Mouse (Mus musculus): ENCODE results near the gene Gm19668. TPM values are rescaled to one million over a fixed set of nuclear protein-coding genes. Genes with fewer than 3 reads are reported as not detected.
A peak's percentile ranks its signal among the peaks of the same experiment; 100 is the strongest.

The Gm19668 gene
- polyA plus RNA-seq (2015; fragmentation: Nextera tagmentation; extraction: Ambion mirVana) = not detected in 2 replicates

DNA sequence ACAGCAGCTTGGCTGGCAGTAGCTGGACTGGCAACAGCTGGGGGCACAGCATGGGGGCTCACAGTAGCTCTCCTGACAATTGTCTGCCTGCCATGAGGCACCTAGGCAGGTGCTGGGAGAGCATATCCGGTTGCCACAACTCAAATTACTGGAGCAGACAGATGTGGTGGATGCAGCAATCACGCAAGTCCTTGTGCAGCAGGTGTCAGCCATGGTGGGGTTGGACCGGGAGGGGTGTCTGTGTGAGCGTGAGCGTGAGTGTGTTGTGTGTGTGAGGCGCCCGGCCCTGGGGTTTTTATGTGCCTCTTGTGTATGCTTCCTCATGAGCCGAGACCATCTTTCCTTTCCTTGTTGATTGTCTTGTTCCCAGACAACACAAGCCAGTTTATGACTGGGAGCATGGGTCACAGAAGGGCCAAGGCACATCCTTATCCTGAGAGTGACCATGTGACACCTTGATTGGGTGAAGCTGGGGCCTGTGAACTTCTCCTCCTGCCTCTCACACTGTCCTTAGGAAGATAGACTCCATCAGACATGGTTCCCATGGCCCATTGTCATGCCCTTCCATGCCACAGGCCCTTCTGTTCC, at the start of gene Gm19668:
Gene Gm19668, minus strand, starts transcription at position 213 of the 588 bp plus-strand sequence.
- no peak within 1 kb of the TSS for H3K4me2 ChIP-seq (replicated peaks)
- H3K9ac ChIP-seq = no peak within 1 kb of the TSS
- no peak within 1 kb of the TSS for H3K27ac ChIP-seq
- H3K4me1 ChIP-seq = peaks cover 18% of the 10 kb centered on the region
- no peaks in the 10 kb centered on the region for H3K36me3 ChIP-seq
- no peaks in the 10 kb centered on the region for H3K27me3 ChIP-seq
- H3K4me3 ChIP-seq = no peak within 1 kb of the TSS
- WGBS = 45% methylated on average over 8 of the region's 8 CpGs
- ATAC-seq (ENCODE audit: low FRiP score, low read depth) = peak; percentile 59; the same call in 1 of the 2 replicates
- H3K9me3 ChIP-seq = no peaks in the 10 kb centered on the region

GRCm38 (mm10) chr10:77847538-77847937, 48.6 kb upstream of the Gm19668 start:
- 84% methylated on average over 2 of the region's 2 CpGs for WGBS
- H3K4me3 ChIP-seq = no peak overlapping the region

GRCm38 (mm10) chr10:77846961-77847360, 48.0 kb upstream of the Gm19668 start:
- H3K4me1 ChIP-seq = no peaks in the 10 kb centered on the region
- no peaks in the 10 kb centered on the region for H3K27me3 ChIP-seq
- WGBS = 22% methylated on average over 2 of the region's 2 CpGs
- H3K27ac ChIP-seq = no peak overlapping the region
- ATAC-seq (ENCODE audit: low FRiP score, low read depth) = no peak
- no peak overlapping the region for H3K4me2 ChIP-seq (replicated peaks)
- H3K9ac ChIP-seq = no peak overlapping the region
- H3K36me3 ChIP-seq = no peaks in the 10 kb centered on the region
- H3K4me3 ChIP-seq = no peak overlapping the region
- peaks cover 22% of the 10 kb centered on the region; the same call in 1 of the 2 replicates for H3K9me3 ChIP-seq

More at GRCm38 (mm10) chr10:77847538-77847937, 48.6 kb upstream of the Gm19668 start:
- Histone ChIP-seq H3K4me1 (no peaks in the 10 kb centered on the region), H3K27me3 (no peaks in the 10 kb centered on the region), H3K4me2 (replicated peaks) (no peak overlapping the region), H3K9ac (no peak overlapping the region), H3K36me3 (no peaks in the 10 kb centered on the region), H3K27ac (no peak overlapping the region), H3K9me3 (peaks cover 22% of the 10 kb centered on the region; the same call in 1 of the 2 replicates)
- no peak for ATAC-seq (ENCODE audit: low FRiP score, low read depth)

DNA sequence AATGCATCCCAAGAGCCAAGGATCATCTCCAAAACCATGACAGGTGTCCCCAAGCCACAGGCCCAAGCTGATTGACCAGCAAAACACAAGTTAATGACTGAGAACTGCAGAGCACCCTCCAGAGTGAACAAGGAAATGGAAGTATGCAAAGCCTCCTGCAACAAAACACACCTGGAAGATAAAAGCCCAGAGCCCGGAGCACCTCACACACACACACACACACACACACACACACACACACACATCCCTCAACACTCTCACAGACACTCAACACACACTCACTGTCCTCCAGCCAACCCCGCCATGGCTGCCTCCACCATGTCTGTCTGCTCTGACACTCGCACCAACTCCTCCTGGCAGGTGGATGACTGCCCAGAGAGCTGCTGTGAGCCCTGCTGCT, 47.6 kb upstream of the Gm19668 start, which contains the start of gene Gm36176:
Gene Gm36176, plus strand, starts transcription at position 301 of the 400 bp plus-strand sequence.
- peaks cover 22% of the 10 kb centered on the region; the same call in 1 of the 2 replicates for H3K9me3 ChIP-seq
- no peaks in the 10 kb centered on the region for H3K27me3 ChIP-seq
- no peak within 1 kb of the TSS for H3K27ac ChIP-seq
- ATAC-seq (ENCODE audit: low FRiP score, low read depth) = no peak
- WGBS = 61% methylated on average over 3 of the region's 3 CpGs
- no peak within 1 kb of the TSS for H3K4me2 ChIP-seq (replicated peaks)
- H3K36me3 ChIP-seq = no peaks in the 10 kb centered on the region
- H3K9ac ChIP-seq = no peak within 1 kb of the TSS
- no peaks in the 10 kb centered on the region for H3K4me1 ChIP-seq
- H3K4me3 ChIP-seq = no peak within 1 kb of the TSS

DNA sequence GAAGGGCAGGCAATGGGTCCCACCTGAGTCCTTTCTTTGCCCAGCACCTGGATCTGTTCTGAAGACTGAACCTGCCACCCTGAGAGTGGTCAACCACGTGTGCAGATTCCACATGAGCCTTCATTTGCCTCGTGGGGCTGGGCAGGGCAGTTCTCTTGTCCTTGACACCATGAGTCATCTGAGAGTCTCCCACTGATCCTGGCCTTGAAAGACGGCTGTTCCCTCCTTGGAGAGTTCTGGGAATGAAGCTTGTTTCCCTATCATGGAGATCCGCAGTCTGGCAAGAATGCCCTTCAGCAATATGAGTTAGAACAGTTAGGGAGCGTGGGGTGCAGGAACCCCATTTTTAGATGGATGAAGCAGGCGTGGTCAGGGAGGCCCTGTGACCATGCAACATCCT, 40.1 kb upstream of the Gm19668 start:
- Histone ChIP-seq H3K9me3 (peaks cover 17% of the 10 kb centered on the region; the same call in 1 of the 2 replicates), H3K36me3 (no peaks in the 10 kb centered on the region)
- 75% methylated on average over 6 of the region's 6 CpGs for WGBS

GRCm38 (mm10) chr10:77835647-77836046, 36.7 kb upstream of the Gm19668 start, which contains the start of gene Krtap10-10:
Gene Krtap10-10 (plus strand): TSS chr10:77835947.
- WGBS = 67% methylated on average over 9 of the region's 9 CpGs
- Histone ChIP-seq H3K9me3 (no peaks in the 10 kb centered on the region), H3K4me3 (no peak within 1 kb of the TSS), H3K27ac (no peak within 1 kb of the TSS), H3K4me2 (replicated peaks) (no peak within 1 kb of the TSS), H3K27me3 (no peaks in the 10 kb centered on the region), H3K4me1 (no peaks in the 10 kb centered on the region), H3K9ac (no peak within 1 kb of the TSS), H3K36me3 (no peaks in the 10 kb centered on the region)
- no peak for ATAC-seq (ENCODE audit: low FRiP score, low read depth)

More for the DNA sequence above, 40.1 kb upstream of the Gm19668 start:
- no peak overlapping the region for H3K4me2 ChIP-seq (replicated peaks)
- no peak overlapping the region for H3K4me3 ChIP-seq
- H3K27me3 ChIP-seq = no peaks in the 10 kb centered on the region
- H3K4me1 ChIP-seq = no peaks in the 10 kb centered on the region
- no peak overlapping the region for H3K9ac ChIP-seq
- H3K27ac ChIP-seq = no peak overlapping the region
- ATAC-seq (ENCODE audit: low FRiP score, low read depth) = no peak

DNA sequence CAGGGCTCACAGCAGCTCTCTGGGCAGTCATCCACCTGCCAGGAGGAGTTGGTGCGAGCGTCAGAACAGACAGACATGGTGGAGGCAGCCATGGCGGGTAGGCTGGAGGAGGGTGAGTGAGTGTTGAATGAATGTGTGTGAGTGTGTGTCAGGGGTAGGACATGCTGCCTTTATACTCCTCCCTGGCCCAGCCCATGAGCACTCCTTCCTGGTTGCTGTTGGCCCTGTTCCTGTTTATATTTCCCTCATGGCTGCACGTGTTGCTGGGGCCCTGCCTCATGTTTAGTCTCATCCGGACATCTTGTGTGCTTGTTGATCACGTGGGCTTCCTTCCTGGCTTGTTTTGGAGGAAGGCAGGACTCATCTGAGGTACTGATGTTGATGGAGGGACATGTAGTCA, 28.0 kb upstream of the Gm19668 start, which contains the start of gene Krtap10-4:
Gene Krtap10-4, minus strand, starts transcription at position 145 of the 400 bp plus-strand sequence.
- ATAC-seq (ENCODE audit: low FRiP score, low read depth) = no peak

GRCm38 (mm10) chr10:77819203-77819602, 20.3 kb upstream of the Gm19668 start:
- H3K4me2 ChIP-seq (replicated peaks) = no peak overlapping the region
- no peaks in the 10 kb centered on the region for H3K4me1 ChIP-seq
- ATAC-seq (ENCODE audit: low FRiP score, low read depth) = no peak
- no peak overlapping the region for H3K9ac ChIP-seq
- 0 out of 2 replicates have a peak, but pooled peaks cover 7% of the 10 kb centered on the region for H3K9me3 ChIP-seq
- no peaks in the 10 kb centered on the region for H3K27me3 ChIP-seq
- H3K4me3 ChIP-seq = no peak overlapping the region
- H3K27ac ChIP-seq = no peak overlapping the region
- 30% methylated on average over 4 of the region's 4 CpGs for WGBS
- H3K36me3 ChIP-seq = no peaks in the 10 kb centered on the region

More for the DNA sequence above, 28.0 kb upstream of the Gm19668 start, which contains the start of gene Krtap10-4:
- H3K4me3 ChIP-seq = no peak within 1 kb of the TSS
- no peaks in the 10 kb centered on the region for H3K4me1 ChIP-seq
- H3K27ac ChIP-seq = no peak within 1 kb of the TSS
- 0 out of 2 replicates have a peak, but pooled peaks cover 7% of the 10 kb centered on the region for H3K9me3 ChIP-seq
- 72% methylated on average over 6 of the region's 6 CpGs for whole genome bisulfite sequencing
- H3K9ac ChIP-seq = no peak within 1 kb of the TSS
- no peaks in the 10 kb centered on the region for H3K36me3 ChIP-seq
- no peak within 1 kb of the TSS for H3K4me2 ChIP-seq (replicated peaks)
- no peaks in the 10 kb centered on the region for H3K27me3 ChIP-seq

DNA sequence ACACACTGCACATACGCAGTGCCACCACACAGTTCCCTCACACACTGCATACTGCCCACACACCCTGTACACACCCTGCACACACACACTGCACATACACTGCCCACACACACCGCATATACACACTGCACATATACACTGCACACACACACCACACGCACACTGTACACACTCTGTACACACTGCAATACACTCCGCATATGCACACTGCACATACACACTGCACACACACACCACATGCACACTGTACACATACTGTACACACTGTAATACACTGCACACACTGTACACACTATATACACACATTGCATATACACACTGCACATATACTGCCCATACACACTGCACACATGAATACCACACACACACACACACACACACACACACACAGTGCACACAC, 19.6 kb upstream of the Gm19668 start:
- WGBS = 95% methylated on average over 4 of the region's 4 CpGs
- ATAC-seq (ENCODE audit: low FRiP score, low read depth) = no peak
- H3K4me2 ChIP-seq (replicated peaks) = no peak overlapping the region

GRCm38 (mm10) chr10:77815514-77815913, 16.6 kb upstream of the Gm19668 start:
- Histone ChIP-seq H3K4me2 (replicated peaks) (no peak overlapping the region), H3K36me3 (no peaks in the 10 kb centered on the region), H3K27me3 (no peaks in the 10 kb centered on the region), H3K27ac (no peak overlapping the region), H3K9ac (no peak overlapping the region), H3K9me3 (no peaks in the 10 kb centered on the region), H3K4me1 (no peaks in the 10 kb centered on the region), H3K4me3 (no peak overlapping the region)
- 25% methylated on average over 5 of the region's 5 CpGs for WGBS
- ATAC-seq (ENCODE audit: low FRiP score, low read depth) = no peak

More for the DNA sequence above, 19.6 kb upstream of the Gm19668 start:
- H3K27me3 ChIP-seq = no peaks in the 10 kb centered on the region
- H3K9ac ChIP-seq = no peak overlapping the region
- no peaks in the 10 kb centered on the region for H3K36me3 ChIP-seq
- H3K27ac ChIP-seq = no peak overlapping the region
- H3K4me1 ChIP-seq = no peaks in the 10 kb centered on the region
- H3K9me3 ChIP-seq = 0 out of 2 replicates have a peak, but pooled peaks cover 2% of the 10 kb centered on the region
- no peak overlapping the region for H3K4me3 ChIP-seq

- Histone ChIP-seq H3K36me3 (no peaks in the 10 kb centered on the region), H3K27ac (no peak within 1 kb of the TSS), H3K4me2 (replicated peaks) (no peak within 1 kb of the TSS), H3K4me3 (no peak within 1 kb of the TSS), H3K9me3 (0 out of 2 replicates have a peak, but pooled peaks cover 8% of the 10 kb centered on the region), H3K4me1 (no peaks in the 10 kb centered on the region), H3K9ac (no peak within 1 kb of the TSS), H3K27me3 (no peaks in the 10 kb centered on the region)
- WGBS = 58% methylated on average over 4 of the region's 4 CpGs
- no peak for ATAC-seq (ENCODE audit: low FRiP score, low read depth)
These were observed 15.4 kb upstream of the Gm19668 start, which contains the start of gene Gm2696 for GRCm38 (mm10) chr10:77814382-77814781. Gene Gm2696 (plus strand): TSS chr10:77814682.

DNA sequence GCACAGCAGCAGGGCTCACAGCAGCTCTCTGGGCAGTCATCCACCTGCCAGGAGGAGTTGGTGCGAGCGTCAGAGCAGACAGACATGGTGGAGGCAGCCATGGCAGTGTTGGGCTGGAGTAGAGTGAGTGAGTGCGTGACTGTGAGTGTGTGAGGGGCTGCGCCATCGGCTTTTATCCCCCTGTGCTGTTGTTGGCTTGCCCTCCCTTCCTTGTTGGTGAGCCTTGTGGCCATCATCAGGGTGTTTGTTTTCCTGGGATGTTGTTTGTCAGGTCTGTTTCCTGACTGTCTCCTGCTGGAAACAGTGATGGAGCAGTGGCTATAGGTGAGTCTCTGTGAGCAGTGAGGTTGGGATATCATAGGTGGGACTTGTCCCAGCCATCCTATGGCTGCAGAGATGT, 12.8 kb upstream of the Gm19668 start, which contains the start of gene Gm9507:
Gene Gm9507, minus strand, starts transcription at position 101 of the 400 bp plus-strand sequence.
- peaks cover 8% of the 10 kb centered on the region; the same call in 1 of the 2 replicates for H3K9me3 ChIP-seq
- H3K27ac ChIP-seq = no peak within 1 kb of the TSS
- 63% methylated on average over 5 of the region's 5 CpGs for WGBS
- H3K4me1 ChIP-seq = no peaks in the 10 kb centered on the region
- H3K4me3 ChIP-seq = no peak within 1 kb of the TSS
- ATAC-seq (ENCODE audit: low FRiP score, low read depth) = no peak
- no peak within 1 kb of the TSS for H3K9ac ChIP-seq
- no peaks in the 10 kb centered on the region for H3K27me3 ChIP-seq
- H3K4me2 ChIP-seq (replicated peaks) = no peak within 1 kb of the TSS
- H3K36me3 ChIP-seq = no peaks in the 10 kb centered on the region
